Comparison of ENCODE assay signal across 17 mouse cellular contexts in the genomic region with DNA sequence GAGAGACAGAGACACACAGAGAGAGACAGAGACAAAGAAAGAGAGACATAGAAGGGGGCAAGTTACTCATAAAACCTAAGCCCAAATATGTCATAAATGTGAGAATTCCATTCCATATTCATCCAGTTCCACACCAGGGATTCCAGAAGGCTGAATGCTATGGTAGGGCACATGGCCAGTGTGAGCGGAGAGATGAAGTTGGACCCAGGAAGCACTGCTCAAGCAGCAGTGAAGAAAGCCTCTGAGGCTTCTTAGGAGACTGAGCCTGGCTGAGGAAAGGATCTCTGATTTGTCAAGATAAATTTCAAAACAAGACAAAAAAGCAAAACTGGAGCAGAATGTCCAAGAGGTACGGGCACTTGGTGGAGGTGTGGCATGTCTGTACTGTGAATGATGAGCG.
"Had no signal": no experiment of that assay in that cellular context is flagged by ENCODE, and none has a peak within 500 bp of the region (broad histone marks: within the 10 kb centered on the region; RNA-seq: fewer than 3 reads in every experiment).

No protein-coding gene starts in this region.

- ATAC-seq: liver, embryonic 12.5 days had no signal

- DNase-seq: kidney, adult 11 months; kidney, adult 8-10 months; kidney, postnatal 10 days; kidney, postnatal 36 days; layer of hippocampus, postnatal 36 days; liver; lung, adult 18-20 months; lung, postnatal 36 days; midbrain, embryonic 14.5 days; right cerebral cortex, postnatal 25 days; thymus, postnatal 25 days had no signal

- H3K36me3 ChIP-seq: kidney, embryonic 15.5 days; limb, embryonic 10.5 days; limb, embryonic 13.5 days; liver, embryonic 12.5 days; liver, embryonic 15.5 days had no signal

- H3K4me2 ChIP-seq: kidney, embryonic 15.5 days; limb, embryonic 13.5 days; liver, embryonic 12.5 days; liver, embryonic 15.5 days; midbrain, embryonic 11.5 days had no signal

- H3K9ac ChIP-seq: kidney, embryonic 15.5 days; limb, embryonic 13.5 days; liver, embryonic 12.5 days; liver, embryonic 15.5 days had no signal

- H3K9me3 ChIP-seq: kidney, embryonic 15.5 days; limb, embryonic 10.5 days; limb, embryonic 13.5 days; liver, embryonic 12.5 days; liver, embryonic 15.5 days had no signal

- H3K4me1 ChIP-seq: kidney, embryonic 15.5 days; limb, embryonic 10.5 days; limb, embryonic 13.5 days; liver, embryonic 12.5 days; liver, embryonic 15.5 days had no signal

- H3K4me3 ChIP-seq: kidney, embryonic 15.5 days; limb, embryonic 10.5 days; limb, embryonic 13.5 days; liver, embryonic 12.5 days; liver, embryonic 15.5 days had no signal

- H3K27me3 ChIP-seq: kidney, embryonic 15.5 days; limb, embryonic 13.5 days; liver, embryonic 12.5 days; liver, embryonic 15.5 days had no signal

- H3K27ac ChIP-seq: kidney, embryonic 15.5 days; limb, embryonic 10.5 days; limb, embryonic 13.5 days; liver, embryonic 12.5 days; liver, embryonic 15.5 days had no signal
